Mouse (Mus musculus) heart, adult 2 months (tissue): ENCODE data around the gene Ppp2r5b.

Experiments used
- CTCF ChIP-seq: fragments of 200-600 bp; IDR thresholded peaks from 2 replicates; pipeline ENCODE4 v1.8.1; 2022; ENCODE audit warnings: antibody characterized with exemption, mild to moderate bottlenecking, moderate library complexity
- EP300 ChIP-seq: fragments of 200-500 bp; IDR thresholded peaks from 2 replicates; pipeline ENCODE4 v1.6.1; 2011; ENCODE audit warnings: low read depth, low read length, control low read depth; ENCODE audit not compliant: insufficient read depth
- POLR2A ChIP-seq: fragments of 200-500 bp; IDR thresholded peaks from 2 replicates; pipeline ENCODE4 v1.6.1; 2011; ENCODE audit warnings: mild to moderate bottlenecking, low read depth, low read length, control low read depth; ENCODE audit not compliant: insufficient read depth

DNA sequence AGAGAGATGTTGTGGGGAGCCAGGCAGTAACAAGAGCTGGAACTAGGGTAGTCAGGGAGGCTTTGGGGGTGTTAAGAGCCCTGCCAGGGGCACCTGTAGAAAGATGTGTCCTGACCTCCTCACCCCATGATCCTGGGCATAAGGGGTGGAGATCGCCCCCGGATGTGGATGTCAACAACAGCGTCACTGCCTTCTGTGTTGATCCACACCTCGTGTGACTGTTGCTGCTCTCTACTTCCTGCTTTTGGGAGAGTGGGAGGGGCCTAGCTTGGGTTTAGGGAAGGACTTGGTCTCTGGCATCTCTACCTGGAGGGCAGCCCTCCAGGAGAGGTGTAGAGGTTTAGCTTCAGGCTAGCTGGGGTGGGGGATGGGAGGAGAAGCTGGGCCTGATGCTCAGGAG lies 6.6 kb upstream of the Ppp2r5b start:
- TF ChIP-seq CTCF (no peak), POLR2A (0 out of 2 replicates have a peak, but pooled peaks have one; percentile 38), EP300 (0 out of 2 replicates have a peak, but pooled peaks have one; percentile 25)
